Mouse (Mus musculus) forebrain, embryonic 13.5 days (tissue): Measurements from ENCODE around the gene Uvrag. TPM values are rescaled to one million over a fixed set of nuclear protein-coding genes. Genes with fewer than 3 reads are reported as not detected.
A peak's percentile ranks its signal among the peaks of the same experiment; 100 is the strongest.

Source experiments
- ATAC-seq: fragments of 200-750 bp; cut with Nextera tagmentation; 2 replicates; pipeline ENCODE4 v1.8.0; 2017
- H3K27ac ChIP-seq: fragments of 300-500 bp; sonication (generic); 2 replicates; pipeline ENCODE4 v1.5.1; 2015; ENCODE audit warnings: inconsistent platforms, mild to moderate bottlenecking, moderate library complexity
- H3K27me3 ChIP-seq: fragments of 300-500 bp; sonication (generic); 2 replicates; pipeline ENCODE4 v1.6.1; 2015; ENCODE audit warnings: mild to moderate bottlenecking, inconsistent platforms
- H3K36me3 ChIP-seq: fragments of 300-500 bp; sonication (generic); 2 replicates; pipeline ENCODE4 v1.6.1; 2015; ENCODE audit warnings: mild to moderate bottlenecking, inconsistent platforms; ENCODE audit not compliant: poor library complexity, severe bottlenecking
- H3K4me1 ChIP-seq: fragments of 300-500 bp; sonication (generic); 2 replicates; pipeline ENCODE4 v1.6.1; 2015; ENCODE audit warnings: inconsistent platforms
- H3K4me2 ChIP-seq: fragments of 300-500 bp; sonication (generic); 2 replicates; pipeline ENCODE4 v1.6.1; 2015; ENCODE audit warnings: inconsistent platforms, mild to moderate bottlenecking, moderate library complexity
- H3K4me3 ChIP-seq: fragments of 300-500 bp; sonication (generic); 2 replicates; pipeline ENCODE4 v1.5.1; 2015; ENCODE audit warnings: mild to moderate bottlenecking, inconsistent platforms
- H3K9ac ChIP-seq: fragments of 300-500 bp; sonication (generic); 2 replicates; pipeline ENCODE4 v1.6.1; 2015; ENCODE audit warnings: mild to moderate bottlenecking, inconsistent platforms
- H3K9me3 ChIP-seq: fragments of 300-500 bp; sonication (generic); replicated peaks from 2 replicates; pipeline ENCODE4 v1.6.1; 2016; ENCODE audit warnings: inconsistent platforms
- WGBS: fragments of 180-500 bp; shearing (Covaris S2); methylation state at CpG from one replicate; pipeline ENCODE4 v1.1.7; 2015; 5-methylcytosine and 5-hydroxymethylcytosine counted together
- polyA plus RNA-seq: library from polyadenylated mRNA; unstranded; fragments of >200 nt; fragmentation: Nextera tagmentation; extraction: Ambion mirVana; gene quantifications from 2 replicates; pipeline ENCODE4 v1.2.1, GENCODE M21; 2015

Uvrag gene
- 13.6 and 14.6 TPM in 2 replicates for polyA plus RNA-seq

- Histone ChIP-seq H3K27me3 (no peaks in the 10 kb centered on the region), H3K9ac (peak within 1 kb of the TSS; percentile 89), H3K4me3 (peak within 1 kb of the TSS; percentile 95), H3K36me3 (no peaks in the 10 kb centered on the region), H3K27ac (peak within 1 kb of the TSS; percentile 85), H3K9me3 (no peaks in the 10 kb centered on the region), H3K4me2 (peak within 1 kb of the TSS; percentile 80), H3K4me1 (peaks cover 19% of the 10 kb centered on the region)
- peak; percentile 99 for ATAC-seq
- WGBS = under 1% methylated on average over 48 of the region's 51 CpGs
Measured at GRCm38 (mm10) chr7:99140984-99141918, at the start of gene Uvrag. Gene Uvrag, minus strand, starts transcription at chr7:99141141.

GRCm38 (mm10) chr7:99189885-99190284 lies 48.9 kb upstream of the Uvrag start:
- WGBS = 88% methylated on average over 5 of the region's 5 CpGs
- Histone ChIP-seq H3K4me3 (no peak overlapping the region), H3K27me3 (no peaks in the 10 kb centered on the region), H3K36me3 (no peaks in the 10 kb centered on the region), H3K4me2 (no peak overlapping the region), H3K4me1 (no peaks in the 10 kb centered on the region), H3K9me3 (no peaks in the 10 kb centered on the region), H3K9ac (no peak overlapping the region), H3K27ac (no peak overlapping the region)
- no peak for ATAC-seq

- H3K36me3 ChIP-seq = no peaks in the 10 kb centered on the region
- no peak overlapping the region for H3K27ac ChIP-seq
- WGBS = 78% methylated on average over 6 of the region's 6 CpGs
- H3K4me3 ChIP-seq = no peak overlapping the region
- H3K9ac ChIP-seq = no peak overlapping the region
- no peak overlapping the region for H3K4me2 ChIP-seq
- no peaks in the 10 kb centered on the region for H3K4me1 ChIP-seq
- H3K9me3 ChIP-seq = no peaks in the 10 kb centered on the region
- ATAC-seq = no peak
- H3K27me3 ChIP-seq = peaks cover 7% of the 10 kb centered on the region; the same call in 1 of the 2 replicates
Measured at GRCm38 (mm10) chr7:99188630-99189029, 47.7 kb upstream of the Uvrag start.

- H3K9me3 ChIP-seq = no peaks in the 10 kb centered on the region
- 85% methylated on average over 5 of the region's 5 CpGs for WGBS
- no peaks in the 10 kb centered on the region for H3K4me1 ChIP-seq
- no peak for ATAC-seq
- no peaks in the 10 kb centered on the region for H3K36me3 ChIP-seq
- H3K4me2 ChIP-seq = no peak overlapping the region
- no peak overlapping the region for H3K4me3 ChIP-seq
- H3K9ac ChIP-seq = no peak overlapping the region
- H3K27me3 ChIP-seq = peaks cover 7% of the 10 kb centered on the region; the same call in 1 of the 2 replicates
- no peak overlapping the region for H3K27ac ChIP-seq
Measured at GRCm38 (mm10) chr7:99187451-99187850, 46.5 kb upstream of the Uvrag start.

- Histone ChIP-seq H3K4me1 (peaks cover 7% of the 10 kb centered on the region), H3K36me3 (no peaks in the 10 kb centered on the region), H3K4me3 (no peak overlapping the region), H3K9me3 (no peaks in the 10 kb centered on the region), H3K9ac (no peak overlapping the region), H3K27me3 (peaks cover 20% of the 10 kb centered on the region), H3K27ac (no peak overlapping the region), H3K4me2 (no peak overlapping the region)
- WGBS = 88% methylated on average over 3 of the region's 3 CpGs
- ATAC-seq = no peak
Measured at GRCm38 (mm10) chr7:99185405-99185804, 44.5 kb upstream of the Uvrag start.

- Histone ChIP-seq H3K9ac (no peak overlapping the region), H3K4me1 (peaks cover 7% of the 10 kb centered on the region), H3K9me3 (no peaks in the 10 kb centered on the region), H3K27ac (no peak overlapping the region), H3K4me2 (0 out of 2 replicates have a peak overlapping the region, but pooled peaks have one; percentile 96), H3K27me3 (peaks cover 20% of the 10 kb centered on the region), H3K4me3 (no peak overlapping the region), H3K36me3 (no peaks in the 10 kb centered on the region)
- WGBS = 64% methylated on average over 6 of the region's 6 CpGs
- no peak for ATAC-seq
Measured at GRCm38 (mm10) chr7:99183751-99184150, 42.8 kb upstream of the Uvrag start.

- no peaks in the 10 kb centered on the region for H3K36me3 ChIP-seq
- WGBS = under 1% methylated on average over 63 of the region's 63 CpGs
- peak within 1 kb of the TSS; percentile 20; the same call in 1 of the 2 replicates for H3K27ac ChIP-seq
- H3K4me1 ChIP-seq = peaks cover 7% of the 10 kb centered on the region
- H3K9ac ChIP-seq = peak within 1 kb of the TSS; percentile 89
- H3K9me3 ChIP-seq = no peaks in the 10 kb centered on the region
- peak; percentile 97 for ATAC-seq
- H3K4me3 ChIP-seq = peak within 1 kb of the TSS; percentile 71
- H3K27me3 ChIP-seq = peaks cover 20% of the 10 kb centered on the region
- H3K4me2 ChIP-seq = peak within 1 kb of the TSS; percentile 96
Measured at GRCm38 (mm10) chr7:99182432-99183172, 41.7 kb upstream of the Uvrag start, which contains the start of gene Dgat2. Gene Dgat2, minus strand, starts transcription at chr7:99182719.

- WGBS = 17% methylated on average over 14 of the region's 14 CpGs
- peak overlapping the region; percentile 89 for H3K9ac ChIP-seq
- no peak for ATAC-seq
- no peaks in the 10 kb centered on the region for H3K36me3 ChIP-seq
- peaks cover 7% of the 10 kb centered on the region for H3K4me1 ChIP-seq
- H3K27me3 ChIP-seq = peaks cover 20% of the 10 kb centered on the region
- peak overlapping the region; percentile 96 for H3K4me2 ChIP-seq
- H3K27ac ChIP-seq = no peak overlapping the region
- no peaks in the 10 kb centered on the region for H3K9me3 ChIP-seq
- H3K4me3 ChIP-seq = peak overlapping the region; percentile 71
Measured at GRCm38 (mm10) chr7:99181619-99182431, 40.9 kb upstream of the Uvrag start.

GRCm38 (mm10) chr7:99180162-99180561 lies 39.2 kb upstream of the Uvrag start:
- WGBS = 100% methylated on average over 1 of the region's 1 CpGs

GRCm38 (mm10) chr7:99179271-99179670 lies 38.3 kb upstream of the Uvrag start:
- peaks cover 7% of the 10 kb centered on the region for H3K4me1 ChIP-seq
- H3K27me3 ChIP-seq = peaks cover 19% of the 10 kb centered on the region
- no peak for ATAC-seq
- WGBS = 92% methylated on average over 9 of the region's 9 CpGs
- no peaks in the 10 kb centered on the region for H3K36me3 ChIP-seq
- H3K9me3 ChIP-seq = no peaks in the 10 kb centered on the region
- no peak overlapping the region for H3K27ac ChIP-seq
- H3K9ac ChIP-seq = no peak overlapping the region
- H3K4me3 ChIP-seq = no peak overlapping the region
- no peak overlapping the region for H3K4me2 ChIP-seq

More at GRCm38 (mm10) chr7:99180162-99180561, 39.2 kb upstream of the Uvrag start:
- no peak overlapping the region for H3K4me2 ChIP-seq
- no peak overlapping the region for H3K27ac ChIP-seq
- no peak overlapping the region for H3K9ac ChIP-seq
- peaks cover 20% of the 10 kb centered on the region for H3K27me3 ChIP-seq
- H3K36me3 ChIP-seq = no peaks in the 10 kb centered on the region
- H3K4me3 ChIP-seq = no peak overlapping the region
- ATAC-seq = no peak
- no peaks in the 10 kb centered on the region for H3K9me3 ChIP-seq
- peaks cover 7% of the 10 kb centered on the region for H3K4me1 ChIP-seq

- Histone ChIP-seq H3K9me3 (no peaks in the 10 kb centered on the region), H3K4me1 (peaks cover 7% of the 10 kb centered on the region), H3K4me2 (no peak overlapping the region), H3K36me3 (no peaks in the 10 kb centered on the region), H3K27me3 (peaks cover 13% of the 10 kb centered on the region), H3K9ac (no peak overlapping the region), H3K4me3 (no peak overlapping the region), H3K27ac (no peak overlapping the region)
- 68% methylated on average over 5 of the region's 5 CpGs for WGBS
- ATAC-seq = no peak
Measured at GRCm38 (mm10) chr7:99177386-99177785, 36.4 kb upstream of the Uvrag start.
